ENCODE assay signal across 12 mouse cellular contexts in genomic region chr12:100990291-100990690, GRCm38 (mm10). TPM values are rescaled to one million over a fixed set of nuclear protein-coding genes. Genes with fewer than 3 reads are reported as not detected.
DNase-seq lines count a peak whose midpoint lies in the region; ATAC-seq lines count a peak whose summit lies in the region.
"Had no signal": no experiment of that assay in that cellular context is flagged by ENCODE, and none has a peak within 500 bp of the region (broad histone marks: within the 10 kb centered on the region; RNA-seq: fewer than 3 reads in every experiment).

No protein-coding gene starts in this region.

- no peaks in the 10 kb centered on the region for H3K27me3 ChIP-seq in kidney, embryonic 15.5 days
- peaks cover 6% of the 10 kb centered on the region; the same call in 1 of the 2 replicates for H3K27me3 ChIP-seq in hindbrain, embryonic 12.5 days
- H3K27me3 ChIP-seq in midbrain, embryonic 15.5 days (replicated peaks), result no peaks in the 10 kb centered on the region
- H3K27me3 ChIP-seq in intestine, embryonic 16.5 days (replicated peaks; ENCODE audit: control insufficient read depth, insufficient read depth, low read length), result no peaks in the 10 kb centered on the region

- H3K4me2 ChIP-seq in kidney, embryonic 15.5 days, result no peak overlapping the region
- H3K4me2 ChIP-seq in hindbrain, embryonic 12.5 days (replicated peaks), result 0 out of 2 replicates have a peak overlapping the region, but pooled peaks have one; percentile 15
- no peak overlapping the region for H3K4me2 ChIP-seq in midbrain, embryonic 15.5 days
- no peak overlapping the region for H3K4me2 ChIP-seq in intestine, embryonic 16.5 days (ENCODE audit: low read depth, low read length)

- DNase-seq in kidney, adult 8-10 months, result no peak
- DNase-seq in embryo, embryonic 9.5 days (ENCODE audit: extremely low spot score), result peak; percentile 42
- no peak for DNase-seq in ovary, postnatal 10 days (ENCODE audit: low spot score)
- DNase-seq: gastrocnemius, postnatal 36 days; thymus, postnatal 4 days had no signal

- no peaks in the 10 kb centered on the region for H3K9me3 ChIP-seq in kidney, embryonic 15.5 days (replicated peaks)
- no peaks in the 10 kb centered on the region for H3K9me3 ChIP-seq in hindbrain, embryonic 12.5 days (replicated peaks)
- no peaks in the 10 kb centered on the region for H3K9me3 ChIP-seq in midbrain, embryonic 15.5 days
- H3K9me3 ChIP-seq in intestine, embryonic 16.5 days (ENCODE audit: control insufficient read depth, low read length), result no peaks in the 10 kb centered on the region

- no peaks in the 10 kb centered on the region for H3K36me3 ChIP-seq in kidney, embryonic 15.5 days
- no peaks in the 10 kb centered on the region for H3K36me3 ChIP-seq in hindbrain, embryonic 12.5 days
- no peaks in the 10 kb centered on the region for H3K36me3 ChIP-seq in midbrain, embryonic 15.5 days (replicated peaks)
- H3K36me3 ChIP-seq in intestine, embryonic 16.5 days (ENCODE audit: control insufficient read depth, insufficient read depth, low read length), result no peaks in the 10 kb centered on the region

- H3K27ac ChIP-seq in kidney, embryonic 15.5 days, result peak overlapping the region; percentile 46
- peak overlapping the region; percentile 62 for H3K27ac ChIP-seq in hindbrain, embryonic 12.5 days
- H3K27ac ChIP-seq in midbrain, embryonic 15.5 days, result peak overlapping the region; percentile 55
- no peak overlapping the region for H3K27ac ChIP-seq in intestine, embryonic 16.5 days (ENCODE audit: low read length)

- no peak overlapping the region for H3K4me3 ChIP-seq in kidney, embryonic 15.5 days (replicated peaks)
- H3K4me3 ChIP-seq in hindbrain, embryonic 12.5 days, result no peak overlapping the region
- no peak overlapping the region for H3K4me3 ChIP-seq in midbrain, embryonic 15.5 days
- H3K4me3 ChIP-seq in intestine, embryonic 16.5 days (ENCODE audit: low read length), result no peak overlapping the region

- H3K4me1 ChIP-seq in kidney, embryonic 15.5 days, result peaks cover 66% of the 10 kb centered on the region
- peaks cover 60% of the 10 kb centered on the region for H3K4me1 ChIP-seq in hindbrain, embryonic 12.5 days
- peaks cover 43% of the 10 kb centered on the region for H3K4me1 ChIP-seq in midbrain, embryonic 15.5 days
- peaks cover 14% of the 10 kb centered on the region for H3K4me1 ChIP-seq in intestine, embryonic 16.5 days (ENCODE audit: control insufficient read depth, insufficient read depth, low read length)

- peak; percentile 54 for ATAC-seq in kidney, embryonic 15.5 days (replicated peaks; ENCODE audit: low FRiP score)
- peak; percentile 81 for ATAC-seq in hindbrain, embryonic 12.5 days (ENCODE audit: low FRiP score)
- peak; percentile 72 for ATAC-seq in midbrain, embryonic 15.5 days (replicated peaks)
- ATAC-seq in granulocyte monocyte progenitor cell, adult 5-6 weeks (replicated peaks; ENCODE audit: poor library complexity, severe bottlenecking), result no peak
- ATAC-seq in intestine, embryonic 16.5 days, result no peak
- ATAC-seq: CD4-positive, CD25-positive, alpha-beta regulatory T cell, adult 4 months; inflammation-experienced regulatory T-cells, adult 6 months had no signal

- H3K9ac ChIP-seq in kidney, embryonic 15.5 days, result no peak overlapping the region
- no peak overlapping the region for H3K9ac ChIP-seq in hindbrain, embryonic 12.5 days
- H3K9ac ChIP-seq in midbrain, embryonic 15.5 days, result no peak overlapping the region
- no peak overlapping the region for H3K9ac ChIP-seq in intestine, embryonic 16.5 days (ENCODE audit: low read depth, low read length)

- WGBS in kidney, embryonic 15.5 days, result 15% methylated on average over 12 of the region's 12 CpGs
- 13% methylated on average over 12 of the region's 12 CpGs for whole genome bisulfite sequencing in hindbrain, embryonic 12.5 days
- WGBS in midbrain, embryonic 15.5 days, result 10% methylated on average over 12 of the region's 12 CpGs
- 50% methylated on average over 12 of the region's 12 CpGs for WGBS in intestine, embryonic 16.5 days

RNA-seq across cellular contexts. Expression of gene Ccdc88c, which starts 38.6 kb away (rescaled TPM):
- 12.5 and 12.7 TPM in 2 replicates for polyA plus RNA-seq in kidney, embryonic 15.5 days (2015; fragmentation: Nextera tagmentation; extraction: Ambion mirVana)
- polyA plus RNA-seq in hindbrain, embryonic 12.5 days (2016; fragmentation: Nextera tagmentation; extraction: Ambion mirVana), result 15.0 and 17.7 TPM in 2 replicates
- polyA plus RNA-seq in midbrain, embryonic 15.5 days (2015; fragmentation: Nextera tagmentation; extraction: Ambion mirVana), result 14.6 and 15.8 TPM in 2 replicates
- total RNA-seq in granulocyte monocyte progenitor cell, adult 5-6 weeks (2014; fragmentation: Nextera tagmentation), result 70.3 and 72.3 TPM in 2 replicates
- 77.0 and 92.0 TPM in 2 replicates for total RNA-seq in granulocyte monocyte progenitor cell, adult 5-6 weeks (2017)
- polyA plus RNA-seq in intestine, embryonic 16.5 days (2015; fragmentation: Nextera tagmentation; extraction: Ambion mirVana), result 13.1 and 13.6 TPM in 2 replicates

Comparison
In these comparisons a context has a peak if more than half of its experiments do, and no peak if none do; other contexts are left out.
1. ATAC-seq: peak in kidney, embryonic 15.5 days (single experiment), hindbrain, embryonic 12.5 days (single experiment) and midbrain, embryonic 15.5 days (single experiment); none in granulocyte monocyte progenitor cell, adult 5-6 weeks (single experiment) and intestine, embryonic 16.5 days (single experiment).